In the genomic region with DNA sequence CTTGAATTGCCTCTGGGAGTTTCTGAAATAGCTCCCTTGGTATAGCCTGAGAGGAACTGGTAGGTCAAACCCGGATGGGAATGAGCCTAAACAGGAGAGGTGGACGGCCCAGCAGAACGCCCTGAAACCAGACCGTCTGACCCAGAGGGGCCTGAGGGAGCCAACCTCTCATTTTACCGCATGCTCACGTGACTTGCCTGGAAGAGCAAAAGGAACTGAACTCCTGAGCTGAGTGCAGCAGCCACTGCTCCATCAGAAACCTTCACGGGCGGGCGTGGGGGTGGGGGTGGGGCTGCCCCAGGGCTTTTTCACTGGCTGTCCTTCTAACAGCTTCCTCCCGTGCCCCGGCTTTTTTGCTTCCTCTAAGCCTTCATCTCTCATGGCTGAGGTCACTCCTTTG, we compare ENCODE assay signal across 18 mouse cellular contexts. TPM values are rescaled to one million over a fixed set of nuclear protein-coding genes. Genes with fewer than 3 reads are reported as not detected.
DNase-seq lines count a peak whose midpoint lies in the region; ATAC-seq and TF ChIP-seq lines count a peak whose summit lies in the region.
"Had no signal": no experiment of that assay in that cellular context is flagged by ENCODE, and none has a peak within 500 bp of the region (broad histone marks: within the 10 kb centered on the region; RNA-seq: fewer than 3 reads in every experiment).

No protein-coding gene starts in this region.

- no peak for TF ChIP-seq EP300 in liver, postnatal 0 days (IDR thresholded peaks at IDR 0.05; ENCODE audit: low read depth)

- no peak for ATAC-seq in midbrain, embryonic 14.5 days (ENCODE audit: low FRiP score, low TSS enrichment)
- no peak for ATAC-seq in midbrain, embryonic 15.5 days (replicated peaks)
- no peak for ATAC-seq in embryonic facial prominence, embryonic 13.5 days (ENCODE audit: insufficient number of reproducible peaks, insufficient read depth, low FRiP score, low TSS enrichment, low read depth)
- no peak for ATAC-seq in liver, postnatal 0 days

- H3K4me1 ChIP-seq in heart, embryonic 10.5 days: peaks cover 45% of the 10 kb centered on the region
- H3K4me1 ChIP-seq in midbrain, embryonic 14.5 days (ENCODE audit: control insufficient read depth, insufficient read depth, low read length): peaks cover 8% of the 10 kb centered on the region; the same call in 1 of the 2 replicates
- H3K4me1 ChIP-seq in midbrain, embryonic 15.5 days: peaks cover 14% of the 10 kb centered on the region
- H3K4me1 ChIP-seq in embryonic facial prominence, embryonic 13.5 days: peaks cover 32% of the 10 kb centered on the region
- H3K4me1 ChIP-seq in liver, postnatal 0 days (ENCODE audit: insufficient read depth): peaks cover 12% of the 10 kb centered on the region; the same call in 1 of the 2 replicates

- H3K9me3 ChIP-seq in heart, embryonic 10.5 days: no peaks in the 10 kb centered on the region
- no peaks in the 10 kb centered on the region for H3K9me3 ChIP-seq in midbrain, embryonic 14.5 days (ENCODE audit: control insufficient read depth, low read length)
- no peaks in the 10 kb centered on the region for H3K9me3 ChIP-seq in midbrain, embryonic 15.5 days
- H3K9me3 ChIP-seq in embryonic facial prominence, embryonic 13.5 days: no peaks in the 10 kb centered on the region
- no peaks in the 10 kb centered on the region for H3K9me3 ChIP-seq in liver, postnatal 0 days (ENCODE audit: low read length)
- H3K9me3 ChIP-seq: liver, embryonic 13.5 days had no signal

- H3K4me2 ChIP-seq in midbrain, embryonic 14.5 days (ENCODE audit: low read length): no peak overlapping the region
- no peak overlapping the region for H3K4me2 ChIP-seq in midbrain, embryonic 15.5 days
- H3K4me2 ChIP-seq in embryonic facial prominence, embryonic 13.5 days: no peak overlapping the region
- H3K4me2 ChIP-seq in liver, postnatal 0 days (ENCODE audit: low read depth, low read length): no peak overlapping the region
- H3K4me2 ChIP-seq: liver, embryonic 13.5 days; midbrain, embryonic 11.5 days had no signal

- peak overlapping the region; percentile 17; the same call in 1 of the 2 replicates for H3K27ac ChIP-seq in heart, embryonic 10.5 days
- H3K27ac ChIP-seq in midbrain, embryonic 14.5 days (replicated peaks; ENCODE audit: low read depth, low read length): no peak overlapping the region
- no peak overlapping the region for H3K27ac ChIP-seq in midbrain, embryonic 15.5 days
- peak overlapping the region; percentile 75 for H3K27ac ChIP-seq in embryonic facial prominence, embryonic 13.5 days
- no peak overlapping the region for H3K27ac ChIP-seq in liver, postnatal 0 days (ENCODE audit: low read depth)
- H3K27ac ChIP-seq: kidney, postnatal 0 days; liver, embryonic 13.5 days had no signal

- H3K9ac ChIP-seq in midbrain, embryonic 14.5 days (replicated peaks; ENCODE audit: low read length): no peak overlapping the region
- H3K9ac ChIP-seq in midbrain, embryonic 15.5 days: no peak overlapping the region
- H3K9ac ChIP-seq in embryonic facial prominence, embryonic 13.5 days: 0 out of 2 replicates have a peak overlapping the region, but pooled peaks have one; percentile 16
- no peak overlapping the region for H3K9ac ChIP-seq in liver, postnatal 0 days (replicated peaks)
- H3K9ac ChIP-seq: liver, embryonic 13.5 days had no signal

- H3K27me3 ChIP-seq in heart, embryonic 10.5 days (ENCODE audit: insufficient read depth, poor library complexity, severe bottlenecking): no peaks in the 10 kb centered on the region
- no peaks in the 10 kb centered on the region for H3K27me3 ChIP-seq in midbrain, embryonic 14.5 days (ENCODE audit: control insufficient read depth, insufficient read depth, low read length)
- no peaks in the 10 kb centered on the region for H3K27me3 ChIP-seq in midbrain, embryonic 15.5 days (replicated peaks)
- no peaks in the 10 kb centered on the region for H3K27me3 ChIP-seq in embryonic facial prominence, embryonic 13.5 days
- H3K27me3 ChIP-seq in liver, postnatal 0 days (ENCODE audit: insufficient read depth, low read length): no peaks in the 10 kb centered on the region
- H3K27me3 ChIP-seq: liver, embryonic 13.5 days had no signal

- 41% methylated on average over 11 of the region's 11 CpGs for WGBS in heart, embryonic 10.5 days
- WGBS in midbrain, embryonic 14.5 days: 46% methylated on average over 11 of the region's 11 CpGs
- 41% methylated on average over 11 of the region's 11 CpGs for WGBS in midbrain, embryonic 15.5 days
- 5% methylated on average over 11 of the region's 11 CpGs for WGBS in embryonic facial prominence, embryonic 13.5 days
- WGBS in liver, postnatal 0 days (ENCODE audit: insufficient replicate concordance): 28% methylated on average over 11 of the region's 11 CpGs

- H3K36me3 ChIP-seq in heart, embryonic 10.5 days: no peaks in the 10 kb centered on the region
- no peaks in the 10 kb centered on the region for H3K36me3 ChIP-seq in midbrain, embryonic 14.5 days (ENCODE audit: control insufficient read depth, insufficient read depth, low read length)
- H3K36me3 ChIP-seq in midbrain, embryonic 15.5 days (replicated peaks): no peaks in the 10 kb centered on the region
- H3K36me3 ChIP-seq in embryonic facial prominence, embryonic 13.5 days: no peaks in the 10 kb centered on the region
- H3K36me3 ChIP-seq in liver, postnatal 0 days (replicated peaks; ENCODE audit: insufficient read depth, low read length): no peaks in the 10 kb centered on the region
- H3K36me3 ChIP-seq: liver, embryonic 13.5 days had no signal

- no peak overlapping the region for H3K4me3 ChIP-seq in heart, embryonic 10.5 days
- no peak overlapping the region for H3K4me3 ChIP-seq in midbrain, embryonic 14.5 days (replicated peaks; ENCODE audit: low read depth, low read length)
- no peak overlapping the region for H3K4me3 ChIP-seq in midbrain, embryonic 15.5 days
- no peak overlapping the region for H3K4me3 ChIP-seq in embryonic facial prominence, embryonic 13.5 days
- no peak overlapping the region for H3K4me3 ChIP-seq in liver, postnatal 0 days (ENCODE audit: low read depth, low read length)
- H3K4me3 ChIP-seq: liver, embryonic 13.5 days had no signal

- no peak for TF ChIP-seq CTCF in liver, postnatal 0 days (IDR thresholded peaks at IDR 0.05; ENCODE audit: low read depth)

- no peak for DNase-seq in heart, embryonic 10.5 days (ENCODE audit: low spot score)
- no peak for DNase-seq in heart, postnatal 4 days
- peak; percentile 30 for DNase-seq in midbrain, embryonic 14.5 days
- peak; percentile 9 for DNase-seq in naive thymus-derived CD4-positive, alpha-beta T cell, adult 2 months (ENCODE audit: low read depth)
- DNase-seq in ovary, postnatal 14 days (ENCODE audit: low spot score): no peak
- DNase-seq in liver, postnatal 0 days: no peak
- DNase-seq: adrenal gland, postnatal 25 days; B cell, adult 2 months; cerebellum, adult 9-10 months; heart, adult 18-20 months; liver, embryonic 13.5 days; lung, postnatal 10 days; right cerebral cortex, postnatal 25 days; thymus, adult 2 months had no signal

RNA-seq across cellular contexts. Expression of a gene that starts 0.5 kb away (rescaled TPM):
- polyA plus RNA-seq in heart, embryonic 10.5 days (2016; fragmentation: Nextera tagmentation; extraction: Ambion mirVana): 1.3 and 2.5 TPM in 2 replicates
- total RNA-seq in heart, postnatal 4 days (2021): under 1 TPM; 0.45 to 0.91 TPM
- polyA plus RNA-seq in midbrain, embryonic 14.5 days (2014; fragmentation: Nextera tagmentation; extraction: Ambion mirVana): 0.22 TPM in 1 of 2 replicates, not detected in the other
- polyA plus RNA-seq in midbrain, embryonic 15.5 days (2015; fragmentation: Nextera tagmentation; extraction: Ambion mirVana): 0.66 and 0.70 TPM in 2 replicates
- 7.0 and 7.7 TPM in 2 replicates for polyA plus RNA-seq in embryonic facial prominence, embryonic 13.5 days (2015; fragmentation: Nextera tagmentation; extraction: Ambion mirVana)
- polyA plus RNA-seq in liver, postnatal 0 days (2015; fragmentation: Nextera tagmentation; extraction: Ambion mirVana): 1.4 TPM in 2 replicates

Comparison
In these comparisons a context has a peak if more than half of its experiments do, and no peak if none do; other contexts are left out.
1. DNase-seq: peak in midbrain, embryonic 14.5 days (single experiment) and naive thymus-derived CD4-positive, alpha-beta T cell, adult 2 months (single experiment); none in heart, embryonic 10.5 days (single experiment), heart, postnatal 4 days (single experiment), ovary, postnatal 14 days (single experiment) and liver, postnatal 0 days (single experiment).
2. H3K27ac ChIP-seq: peak in heart, embryonic 10.5 days (single experiment) and embryonic facial prominence, embryonic 13.5 days (single experiment); none in midbrain, embryonic 14.5 days (single experiment), midbrain, embryonic 15.5 days (single experiment) and liver, postnatal 0 days (single experiment).